Mouse (Mus musculus): Measurements from ENCODE around the gene Casp9.
A peak's percentile ranks its signal among the peaks of the same experiment; 100 is the strongest.
"Not testable (repeated sequence)": the region's sequence is repeated elsewhere in the genome, so short reads cannot be mapped to it uniquely, and the experiment has no call there.

The Casp9 gene

DNA sequence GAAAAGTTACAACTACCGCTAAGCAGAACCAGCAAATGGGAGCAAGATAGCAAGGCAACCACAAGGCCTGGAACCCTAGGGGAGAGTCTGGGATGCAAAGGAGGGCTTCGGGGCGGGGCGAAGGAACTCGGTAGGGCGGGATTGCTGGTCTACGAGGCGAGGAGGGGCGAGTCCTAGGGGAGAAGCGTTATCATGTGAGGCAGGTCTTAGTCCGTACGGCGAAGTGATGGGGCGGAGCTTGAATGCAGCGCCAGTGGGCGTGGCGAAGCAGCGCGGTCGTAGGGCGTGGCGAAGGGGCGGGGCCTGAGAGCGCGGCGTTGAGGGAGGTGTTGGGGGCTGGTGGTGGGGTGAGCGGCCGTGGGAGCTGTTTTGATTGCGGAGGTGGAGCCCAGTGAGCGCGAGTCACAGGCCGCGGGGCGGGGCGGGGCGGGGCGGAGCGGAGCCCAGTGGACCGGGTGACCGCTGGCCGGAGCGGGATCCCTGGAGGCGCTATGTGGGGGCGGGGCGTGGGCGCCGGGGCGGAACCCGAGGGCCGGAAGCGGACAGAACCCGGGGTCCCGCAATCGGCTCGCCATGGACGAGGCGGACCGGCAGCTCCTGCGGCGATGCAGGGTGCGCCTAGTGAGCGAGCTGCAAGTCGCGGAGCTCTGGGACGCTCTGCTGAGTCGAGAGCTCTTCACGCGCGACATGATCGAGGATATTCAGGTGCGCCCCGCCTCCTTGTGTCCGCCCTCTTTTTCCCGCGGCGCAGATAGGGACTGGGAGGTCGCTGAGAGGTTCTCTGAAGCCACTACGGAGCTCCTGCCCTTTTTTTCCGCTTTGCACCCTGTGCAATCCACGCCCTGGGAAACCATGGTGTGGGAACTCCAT lies at the start of gene Casp9:
TSS of gene Casp9 (plus strand) at position 331 of the 870 bp plus-strand sequence.
- peak; percentile 99 for DNase-seq

DNA sequence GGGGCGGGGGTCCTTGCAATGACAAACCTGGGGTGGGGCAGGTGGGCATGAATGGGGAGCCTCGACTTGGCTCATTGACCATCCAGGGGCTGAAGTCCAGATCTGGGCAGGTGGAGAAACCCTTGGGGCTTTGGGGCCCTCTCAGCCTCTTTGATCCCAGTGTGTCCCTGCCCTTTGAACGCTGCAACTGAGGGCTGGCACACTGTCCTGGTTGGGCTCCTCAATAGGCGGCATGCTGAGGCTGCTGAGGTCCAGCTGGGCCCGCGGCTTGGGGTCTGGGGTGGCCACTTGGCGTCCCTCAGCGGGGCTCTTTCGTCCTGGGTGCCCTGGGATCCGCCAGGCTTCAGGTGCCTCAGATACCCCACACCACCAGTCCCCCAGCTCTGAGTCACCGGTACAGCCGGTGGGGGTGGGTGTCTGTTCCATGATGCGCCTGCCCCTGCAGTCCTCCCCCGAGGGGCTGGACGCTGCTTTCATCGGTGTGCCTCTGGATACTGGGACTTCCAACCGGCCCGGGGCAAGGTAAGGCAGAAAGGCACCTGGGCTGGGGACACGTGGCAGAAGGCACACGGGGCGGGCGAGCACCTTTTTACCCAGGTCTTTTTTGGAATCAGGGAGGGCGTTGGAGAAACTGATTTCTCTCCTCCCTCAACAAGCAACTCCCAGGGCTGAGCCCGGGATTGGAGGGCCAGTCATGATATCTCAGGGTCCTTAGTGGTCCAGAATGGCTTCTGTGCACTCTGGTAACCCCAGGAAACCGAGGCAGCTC lies 46.6 kb upstream of the Casp9 start, which contains the start of gene Agmat:
TSS of gene Agmat (plus strand) at position 95 of the 769 bp plus-strand sequence.
- DNase-seq = no peak

DNA sequence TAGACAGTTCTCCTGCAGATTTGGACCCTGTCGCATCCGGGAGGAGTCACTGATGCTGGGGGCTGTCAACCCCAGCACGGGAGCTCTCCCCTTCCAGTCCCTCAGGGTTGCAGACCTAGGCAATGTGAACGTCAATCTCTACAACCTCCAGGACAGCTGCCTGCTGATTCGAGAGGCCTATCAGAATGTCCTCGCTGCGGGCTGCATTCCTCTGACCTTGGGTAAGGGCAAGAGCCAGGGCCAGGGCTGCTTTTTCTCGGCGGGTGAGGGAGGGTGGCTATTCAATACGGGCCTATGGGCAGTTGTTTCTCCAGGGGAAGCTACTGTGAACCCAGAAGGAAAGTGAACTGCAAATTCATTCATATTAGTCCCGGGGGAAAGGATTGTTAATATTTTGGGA lies 43.9 kb upstream of the Casp9 start:
- DNase-seq = no peak

- DNase-seq = no peak
These were observed 42.6 kb upstream of the Casp9 start for GRCm38 (mm10) chr4:141750826-141751225.

GRCm38 (mm10) chr4:141751419-141752075 lies 41.9 kb upstream of the Casp9 start:
- DNase-seq = no peak

GRCm38 (mm10) chr4:141752076-141752421 lies 41.4 kb upstream of the Casp9 start:
- no peak for DNase-seq

DNA sequence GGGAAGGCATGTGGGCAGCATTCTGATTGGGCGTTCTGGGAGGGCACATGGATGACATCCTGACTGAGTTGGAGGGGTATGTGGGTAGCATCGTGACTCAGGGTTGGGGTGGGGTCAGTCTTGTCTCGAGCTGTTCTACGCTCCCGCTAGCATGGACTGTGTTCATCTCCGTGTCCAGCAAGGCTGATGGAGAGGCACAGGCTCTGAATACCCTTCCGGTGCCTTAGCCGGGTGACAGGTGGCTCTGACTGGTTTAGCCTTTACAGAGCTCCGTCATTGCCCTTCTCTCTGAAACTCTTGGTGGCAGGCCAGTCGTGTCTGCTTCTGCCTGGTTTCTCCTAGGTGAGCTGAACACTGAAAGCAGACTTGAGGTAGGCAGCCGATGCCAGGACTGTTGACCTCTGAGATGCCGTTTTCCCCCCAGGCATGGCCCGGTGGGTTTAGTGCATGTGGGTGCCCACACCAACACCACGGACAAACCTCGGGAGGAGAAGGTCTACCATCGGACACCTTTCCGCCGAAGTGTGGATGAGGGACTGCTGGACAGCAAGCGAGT lies 38.0 kb upstream of the Casp9 start:
- DNase-seq = no peak

DNA sequence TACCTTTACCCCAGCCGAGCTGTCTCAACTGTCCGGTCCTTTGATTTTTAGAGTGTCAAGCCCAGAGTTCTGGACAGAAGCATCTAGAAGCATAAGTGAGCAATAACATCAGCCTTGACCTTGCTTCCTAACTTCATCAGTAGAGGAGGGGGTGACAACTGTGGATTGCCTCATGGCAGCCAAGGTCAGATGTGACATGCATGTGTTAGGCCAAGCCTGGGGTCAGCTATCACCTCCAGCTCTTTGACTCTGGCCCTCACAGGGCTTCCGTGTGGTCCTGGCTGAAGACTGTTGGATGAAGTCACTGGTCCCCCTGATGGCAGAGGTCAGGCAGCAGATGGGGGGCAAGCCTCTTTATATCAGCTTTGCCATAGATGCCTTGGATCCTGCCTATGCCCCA lies 36.3 kb upstream of the Casp9 start:
- DNase-seq = no peak

- no peak for DNase-seq
These were observed 34.4 kb upstream of the Casp9 start for GRCm38 (mm10) chr4:141758874-141759542.

DNA sequence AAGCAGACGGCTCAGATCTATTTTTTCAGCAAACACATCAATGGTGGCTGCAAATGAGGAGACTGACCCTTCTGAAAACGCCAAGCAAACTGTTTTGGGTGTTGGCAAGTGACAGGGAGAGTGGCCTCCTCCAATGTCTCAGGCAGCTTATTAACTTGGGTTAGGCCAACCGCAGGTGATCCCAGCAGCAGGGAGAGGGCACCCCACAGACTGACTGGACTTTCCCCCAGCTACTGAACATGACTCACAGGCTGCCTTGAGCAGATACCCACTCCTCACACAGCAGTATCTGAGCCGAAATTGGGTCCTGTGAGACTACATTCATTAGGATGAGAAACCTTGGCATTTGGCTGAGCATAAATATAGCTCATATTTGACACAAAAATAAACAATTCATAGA lies 32.5 kb upstream of the Casp9 start:
- no peak for DNase-seq

DNA sequence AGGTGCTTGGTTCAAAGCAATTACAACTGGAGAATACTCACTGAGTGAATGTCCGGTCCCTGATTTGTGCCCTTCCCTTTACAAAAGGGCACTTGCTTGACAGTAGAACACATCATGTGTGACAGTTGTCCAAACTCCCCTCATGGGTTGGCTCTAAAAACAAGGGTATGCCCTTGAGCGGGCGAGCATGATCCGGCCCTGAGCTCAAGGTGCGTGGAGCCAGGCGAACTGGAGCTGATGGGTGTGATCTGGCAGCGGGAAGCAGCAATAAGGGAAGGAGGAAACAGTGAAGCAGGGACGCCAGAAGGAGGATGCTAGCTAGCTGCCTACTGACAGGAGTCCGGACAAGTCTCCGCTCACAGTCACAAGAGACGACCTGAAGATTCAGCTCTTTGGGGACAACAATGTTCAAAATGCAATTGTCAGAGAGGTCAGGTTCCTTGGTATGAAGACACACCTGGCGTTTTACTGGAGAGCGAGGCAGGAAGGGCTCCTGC lies 31.3 kb upstream of the Casp9 start:
- DNase-seq = no peak

DNA sequence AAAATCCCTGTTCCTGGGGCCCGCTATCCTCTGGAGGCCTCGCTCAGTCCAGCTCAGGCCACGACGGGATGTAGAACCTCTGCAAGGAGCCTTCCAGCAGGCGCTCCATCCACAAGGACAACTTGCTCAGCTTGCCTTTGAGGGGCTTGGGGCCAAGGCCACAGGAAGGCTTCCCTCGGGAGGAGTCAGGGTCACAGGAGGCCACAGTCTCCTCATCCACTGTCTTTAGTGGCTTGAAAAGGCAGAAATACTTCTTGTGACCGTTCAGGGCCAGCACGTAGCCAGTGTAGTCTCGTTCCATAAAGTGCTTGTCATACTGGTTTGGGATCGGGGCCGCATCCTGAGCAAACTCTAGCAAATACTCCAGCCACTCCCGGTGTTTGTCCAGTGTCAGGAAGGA lies 29.9 kb upstream of the Casp9 start:
- DNase-seq = no peak

DNA sequence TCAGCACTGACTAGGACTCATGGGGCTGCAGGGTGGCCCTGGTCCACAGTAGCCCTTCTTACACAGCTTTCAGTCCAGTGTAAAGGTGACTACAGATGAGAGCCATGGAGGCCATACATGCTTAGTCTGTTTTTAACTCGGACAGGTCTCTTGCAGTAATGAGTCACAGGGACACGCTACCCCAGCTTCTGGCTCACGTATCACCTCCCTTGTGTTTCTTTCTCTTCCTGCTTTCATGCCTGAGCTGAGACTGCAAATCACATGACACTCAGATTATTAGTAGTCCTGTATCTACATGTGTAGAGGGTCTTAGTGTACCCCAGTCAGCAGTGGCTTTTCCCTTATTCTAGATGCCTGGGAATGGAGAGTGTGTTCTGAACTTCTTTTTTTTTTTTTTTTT lies 28.4 kb upstream of the Casp9 start:
- DNase-seq = no peak

GRCm38 (mm10) chr4:141766316-141766667 lies 27.1 kb upstream of the Casp9 start:
- DNase-seq = peak; percentile 9

GRCm38 (mm10) chr4:141766668-141767352 lies 26.6 kb upstream of the Casp9 start:
- DNase-seq = peak; percentile 35

DNA sequence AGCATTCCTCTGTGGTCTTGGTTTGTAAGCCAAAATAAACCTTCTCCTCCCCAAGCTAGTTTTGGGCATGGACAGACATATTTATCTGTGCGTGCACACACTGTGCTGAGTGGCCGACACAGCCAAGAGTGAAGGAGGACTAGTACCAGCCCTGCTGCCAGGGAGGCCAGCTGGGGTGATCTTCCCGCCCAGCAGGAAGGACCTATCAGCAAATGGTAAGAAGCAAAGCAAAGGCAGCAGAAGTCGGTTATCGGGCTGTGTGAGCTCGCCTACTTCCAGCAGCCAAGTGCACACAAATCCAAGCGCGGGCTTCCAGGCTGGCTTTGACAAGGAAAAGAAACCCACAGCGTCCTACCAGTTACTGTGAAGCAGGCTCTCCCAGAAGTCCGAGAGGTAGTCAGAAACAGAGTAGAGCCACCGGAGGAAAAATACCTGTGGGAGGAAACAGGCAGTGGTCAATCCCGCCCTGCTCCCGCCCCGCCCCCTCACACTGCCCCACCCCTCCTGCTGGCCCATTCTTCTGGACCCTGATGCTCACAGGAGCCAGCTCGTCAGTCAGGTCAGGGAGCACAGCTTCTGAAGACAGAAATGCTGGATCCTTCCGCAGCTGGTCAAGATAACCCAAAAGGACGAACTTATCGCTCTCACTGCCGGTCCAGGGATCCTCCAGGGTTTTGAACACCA lies 25.9 kb upstream of the Casp9 start:
- DNase-seq = no peak

GRCm38 (mm10) chr4:141769501-141770160 lies 23.8 kb upstream of the Casp9 start:
- no peak for DNase-seq

DNA sequence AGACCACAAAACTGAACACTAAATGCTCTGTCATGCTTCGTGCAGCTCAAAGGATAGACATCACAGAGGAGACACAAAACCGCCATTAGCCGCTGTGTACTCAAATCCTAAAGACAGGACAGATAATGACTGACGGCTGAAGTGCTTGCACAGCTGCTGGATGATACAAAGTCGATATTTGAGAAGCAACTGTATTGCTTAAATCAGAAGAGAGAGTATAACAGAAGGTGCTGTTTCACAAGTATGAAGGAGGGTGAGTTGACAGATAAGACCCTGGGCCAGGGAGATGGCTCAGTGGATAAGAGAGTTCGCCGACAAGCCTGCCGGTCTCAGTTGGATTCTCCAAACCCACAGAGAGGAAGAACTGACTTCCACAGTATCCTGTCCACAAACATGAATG lies 21.6 kb upstream of the Casp9 start:
- DNase-seq = no peak

- not testable (repeated sequence) for DNase-seq
These were observed 20.4 kb upstream of the Casp9 start for GRCm38 (mm10) chr4:141773019-141773418.

GRCm38 (mm10) chr4:141779828-141780227 lies 13.6 kb upstream of the Casp9 start:
- no peak for DNase-seq

Data from lung, postnatal 14 days (tissue).